ENCODE assay signal across 22 mouse cellular contexts in genomic region chr11:79675285-79675684, GRCm38 (mm10).
DNase-seq lines count a peak whose midpoint lies in the region; ATAC-seq and TF ChIP-seq lines count a peak whose summit lies in the region.
"Had no signal": no experiment of that assay in that cellular context is flagged by ENCODE, and none has a peak within 500 bp of the region (broad histone marks: within the 10 kb centered on the region; RNA-seq: fewer than 3 reads in every experiment).

No protein-coding gene starts in this region.

- no peak overlapping the region for H3K4me2 ChIP-seq in embryonic facial prominence, embryonic 13.5 days
- H3K4me2 ChIP-seq in limb, embryonic 12.5 days, result no peak overlapping the region
- H3K4me2 ChIP-seq: forebrain, embryonic 12.5 days; heart, embryonic 13.5 days; liver, embryonic 11.5 days; midbrain, embryonic 12.5 days; neural tube, embryonic 13.5 days had no signal

- H3K27me3 ChIP-seq in embryonic facial prominence, embryonic 13.5 days, result no peaks in the 10 kb centered on the region
- H3K27me3 ChIP-seq in embryonic facial prominence, embryonic 10.5 days (replicated peaks; ENCODE audit: low read depth, poor library complexity, severe bottlenecking), result no peaks in the 10 kb centered on the region
- no peaks in the 10 kb centered on the region for H3K27me3 ChIP-seq in limb, embryonic 12.5 days
- H3K27me3 ChIP-seq in limb, embryonic 10.5 days (ENCODE audit: low read depth, poor library complexity, severe bottlenecking), result no peaks in the 10 kb centered on the region
- H3K27me3 ChIP-seq: forebrain, embryonic 12.5 days; midbrain, embryonic 12.5 days; neural tube, embryonic 13.5 days had no signal

- H3K9ac ChIP-seq in embryonic facial prominence, embryonic 13.5 days, result no peak overlapping the region
- no peak overlapping the region for H3K9ac ChIP-seq in limb, embryonic 12.5 days (replicated peaks)
- H3K9ac ChIP-seq: forebrain, embryonic 12.5 days; heart, embryonic 13.5 days; liver, postnatal 0 days; midbrain, embryonic 12.5 days; neural tube, embryonic 13.5 days had no signal

- no peak for TF ChIP-seq POLR2A in cortical plate, adult 2 months (IDR thresholded peaks at IDR 0.05; ENCODE audit: extremely low read depth, insufficient read depth, low read length)

- intact Hi-C loops in heart, postnatal 10 days (cut with DNase I), result no loop called here

- 72% methylated on average over 12 of the region's 12 CpGs for WGBS in embryonic facial prominence, embryonic 13.5 days
- 71% methylated on average over 12 of the region's 12 CpGs for WGBS in embryonic facial prominence, embryonic 10.5 days
- 83% methylated on average over 12 of the region's 12 CpGs for WGBS in limb, embryonic 12.5 days
- WGBS in limb, embryonic 10.5 days, result 84% methylated on average over 12 of the region's 12 CpGs

- peaks cover 58% of the 10 kb centered on the region for H3K4me1 ChIP-seq in embryonic facial prominence, embryonic 13.5 days
- peaks cover 59% of the 10 kb centered on the region for H3K4me1 ChIP-seq in embryonic facial prominence, embryonic 10.5 days
- H3K4me1 ChIP-seq in limb, embryonic 12.5 days (replicated peaks), result peaks cover 49% of the 10 kb centered on the region
- peaks cover 27% of the 10 kb centered on the region for H3K4me1 ChIP-seq in limb, embryonic 10.5 days
- peaks cover 36% of the 10 kb centered on the region for H3K4me1 ChIP-seq in cortical plate, adult 2 months (ENCODE audit: control insufficient read depth, insufficient read depth, low read length)

- ATAC-seq in embryonic facial prominence, embryonic 13.5 days (ENCODE audit: insufficient number of reproducible peaks, insufficient read depth, low FRiP score, low TSS enrichment, low read depth), result no peak
- ATAC-seq in limb, embryonic 12.5 days (ENCODE audit: insufficient number of reproducible peaks, insufficient read depth, low FRiP score, low TSS enrichment, low read depth), result no peak
- ATAC-seq: activated CD4-positive, CD25-positive, alpha-beta regulatory T cell, adult 4 months; CD4-positive, CD25-positive, alpha-beta regulatory T cell, adult 4 months; intestine, postnatal 0 days; liver, postnatal 0 days had no signal

- no peak for DNase-seq in embryonic facial prominence, embryonic 10.5 days (ENCODE audit: low spot score)
- no peak for DNase-seq in limb, embryonic 10.5 days (ENCODE audit: low spot score)
- peak; percentile 16 for DNase-seq in 3T3-L1 (ENCODE audit: low read depth, low spot score)
- DNase-seq in heart, postnatal 10 days, result no peak
- no peak for DNase-seq in thymus, postnatal 14 days
- DNase-seq: adrenal gland, adult 8-10 months; liver, postnatal 0 days; lung, postnatal 10 days had no signal

- TF ChIP-seq CTCF in cortical plate, adult 2 months (IDR thresholded peaks at IDR 0.05; ENCODE audit: extremely low read depth, insufficient read depth, low read length), result no peak

- 0 out of 2 replicates have a peak overlapping the region, but pooled peaks have one; percentile 2 for H3K27ac ChIP-seq in embryonic facial prominence, embryonic 13.5 days
- H3K27ac ChIP-seq in embryonic facial prominence, embryonic 10.5 days (replicated peaks), result no peak overlapping the region
- H3K27ac ChIP-seq in limb, embryonic 12.5 days, result 0 out of 2 replicates have a peak overlapping the region, but pooled peaks have one; percentile 3
- no peak overlapping the region for H3K27ac ChIP-seq in limb, embryonic 10.5 days
- H3K27ac ChIP-seq in cortical plate, adult 2 months (ENCODE audit: insufficient read depth, low read length), result peak overlapping the region; percentile 29; the same call in 1 of the 2 replicates
- H3K27ac ChIP-seq: forebrain, embryonic 12.5 days; heart, adult 2 months; heart, embryonic 13.5 days had no signal

- H3K4me3 ChIP-seq in embryonic facial prominence, embryonic 13.5 days, result no peak overlapping the region
- H3K4me3 ChIP-seq in embryonic facial prominence, embryonic 10.5 days, result no peak overlapping the region
- H3K4me3 ChIP-seq in limb, embryonic 12.5 days (replicated peaks), result no peak overlapping the region
- H3K4me3 ChIP-seq in limb, embryonic 10.5 days, result no peak overlapping the region
- H3K4me3 ChIP-seq in cortical plate, adult 2 months (ENCODE audit: insufficient read depth, low read length), result no peak overlapping the region
- H3K4me3 ChIP-seq: erythroblast, embryonic 14.5 days; forebrain, embryonic 12.5 days; heart, adult 2 months; heart, embryonic 13.5 days; midbrain, embryonic 12.5 days; myocyte; neural tube, embryonic 13.5 days had no signal

- H3K36me3 ChIP-seq in embryonic facial prominence, embryonic 13.5 days, result no peaks in the 10 kb centered on the region
- H3K36me3 ChIP-seq in embryonic facial prominence, embryonic 10.5 days (replicated peaks), result no peaks in the 10 kb centered on the region
- no peaks in the 10 kb centered on the region for H3K36me3 ChIP-seq in limb, embryonic 12.5 days
- no peaks in the 10 kb centered on the region for H3K36me3 ChIP-seq in limb, embryonic 10.5 days
- H3K36me3 ChIP-seq: forebrain, embryonic 12.5 days; heart, embryonic 13.5 days; midbrain, embryonic 12.5 days; neural tube, embryonic 13.5 days had no signal

- no peaks in the 10 kb centered on the region for H3K9me3 ChIP-seq in embryonic facial prominence, embryonic 13.5 days
- no peaks in the 10 kb centered on the region for H3K9me3 ChIP-seq in embryonic facial prominence, embryonic 10.5 days
- no peaks in the 10 kb centered on the region for H3K9me3 ChIP-seq in limb, embryonic 12.5 days
- H3K9me3 ChIP-seq in limb, embryonic 10.5 days (replicated peaks), result no peaks in the 10 kb centered on the region
- H3K9me3 ChIP-seq: forebrain, embryonic 12.5 days; heart, embryonic 13.5 days; midbrain, embryonic 12.5 days; neural tube, embryonic 13.5 days had no signal

Comparison
In these comparisons a context has a peak if more than half of its experiments do, and no peak if none do; other contexts are left out.
1. H3K27ac ChIP-seq: peak in embryonic facial prominence, embryonic 13.5 days (single experiment), limb, embryonic 12.5 days (single experiment) and cortical plate, adult 2 months (single experiment); none in embryonic facial prominence, embryonic 10.5 days (single experiment) and limb, embryonic 10.5 days (single experiment).